Mouse (Mus musculus) hindbrain, embryonic 11.5 days (tissue): ENCODE results near the gene Kdm2b. TPM values are rescaled to one million over a fixed set of nuclear protein-coding genes. Genes with fewer than 3 reads are reported as not detected.

ENCODE experiments used
- ATAC-seq: fragments of 200-750 bp; cut with Nextera tagmentation; 2 replicates; pipeline ENCODE4 v1.8.0; 2017; ENCODE audit warnings: mild to moderate bottlenecking, moderate TSS enrichment, moderate library complexity; ENCODE audit not compliant: low FRiP score
- DNase-seq: peaks from one replicate; pipeline ENCODE4 v3.0.0-alpha.2; 2015; ENCODE audit warnings: low spot score
- H3K27ac ChIP-seq: fragments of 300-500 bp; sonication (generic); 2 replicates; pipeline ENCODE4 v1.5.1; 2014; ENCODE audit warnings: mild to moderate bottlenecking, low read depth, low read length
- H3K27me3 ChIP-seq: fragments of 300-500 bp; sonication (generic); 2 replicates; pipeline ENCODE4 v1.6.1; 2014; ENCODE audit warnings: mild to moderate bottlenecking, low read length, moderate library complexity, mixed read lengths; ENCODE audit not compliant: control insufficient read depth, insufficient read depth
- H3K36me3 ChIP-seq: fragments of 300-500 bp; sonication (generic); 2 replicates; pipeline ENCODE4 v1.6.1; 2014; ENCODE audit warnings: mild to moderate bottlenecking, low read length, moderate library complexity, mixed read lengths; ENCODE audit not compliant: control insufficient read depth, insufficient read depth
- H3K4me1 ChIP-seq: fragments of 300-500 bp; sonication (generic); replicated peaks from 2 replicates; pipeline ENCODE4 v1.6.1; 2014; ENCODE audit warnings: low read length, mixed read lengths; ENCODE audit not compliant: control insufficient read depth, insufficient read depth
- H3K4me2 ChIP-seq: fragments of 300-500 bp; sonication (generic); replicated peaks from 2 replicates; pipeline ENCODE4 v1.6.1; 2014; ENCODE audit warnings: mild to moderate bottlenecking, low read depth, low read length
- H3K4me3 ChIP-seq: fragments of 300-500 bp; sonication (generic); 2 replicates; pipeline ENCODE4 v1.5.1; 2014; ENCODE audit warnings: low read depth, low read length
- H3K9ac ChIP-seq: fragments of 300-500 bp; sonication (generic); 2 replicates; pipeline ENCODE4 v1.6.1; 2014; ENCODE audit warnings: low read depth, low read length
- H3K9me3 ChIP-seq: fragments of 300-500 bp; sonication (generic); 2 replicates; pipeline ENCODE4 v1.6.1; 2016; ENCODE audit warnings: low read length; ENCODE audit not compliant: control insufficient read depth
- WGBS: fragments of 180-500 bp; shearing (Covaris S2); extraction: QIAGEN DNeasy Blood & Tissue Kit; methylation state at CpG from one replicate; pipeline ENCODE4 v1.1.7; 2014; 5-methylcytosine and 5-hydroxymethylcytosine counted together
- polyA plus RNA-seq: library from polyadenylated mRNA; unstranded; fragments of >200 nt; fragmentation: Nextera tagmentation; extraction: Ambion mirVana; gene quantifications from 2 replicates; pipeline ENCODE4 v1.2.1, GENCODE M21; 2014

Gene Kdm2b
- polyA plus RNA-seq, 1 experiment from 2014 or later, result 67.6 TPM

DNA sequence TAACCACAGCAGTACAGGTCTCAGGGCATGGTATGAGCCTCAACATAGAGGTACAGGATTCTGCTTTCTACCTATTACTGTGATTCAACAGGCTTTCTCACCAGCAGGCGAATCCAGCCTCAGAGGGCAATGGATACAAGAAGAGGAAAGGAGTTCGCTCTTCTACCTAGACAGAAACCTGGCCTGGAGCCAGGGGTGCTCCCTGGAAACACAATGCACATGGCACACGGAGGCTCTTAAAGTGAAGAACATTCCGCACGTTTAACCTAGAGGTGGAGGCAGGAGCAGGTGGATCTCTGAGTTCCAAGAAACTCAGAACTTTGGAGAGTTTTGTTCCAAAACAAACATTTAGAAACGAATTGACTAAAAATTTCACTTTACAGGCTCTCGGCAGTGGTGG lies 58.6 kb downstream of the Kdm2b start:
- WGBS, result 93% methylated on average over 7 of the region's 7 CpGs
- H3K4me2 ChIP-seq, result no peak overlapping the region
- no peaks in the 10 kb centered on the region for H3K4me1 ChIP-seq
- no peak overlapping the region for H3K9ac ChIP-seq
- DNase-seq (no peak), ATAC-seq (no peak)
- peaks cover 3% of the 10 kb centered on the region; the same call in 1 of the 2 replicates for H3K36me3 ChIP-seq
- H3K4me3 ChIP-seq, result no peak overlapping the region
- H3K9me3 ChIP-seq, result no peaks in the 10 kb centered on the region
- no peak overlapping the region for H3K27ac ChIP-seq
- no peaks in the 10 kb centered on the region for H3K27me3 ChIP-seq

- Histone ChIP-seq H3K4me1 (no peaks in the 10 kb centered on the region), H3K9me3 (no peaks in the 10 kb centered on the region), H3K4me2 (no peak overlapping the region), H3K27me3 (no peaks in the 10 kb centered on the region), H3K36me3 (peaks cover 3% of the 10 kb centered on the region; the same call in 1 of the 2 replicates), H3K27ac (no peak overlapping the region), H3K4me3 (no peak overlapping the region), H3K9ac (no peak overlapping the region)
- 81% methylated on average over 3 of the region's 3 CpGs for WGBS
- no peak for DNase-seq
- ATAC-seq, result no peak
These were observed 61.3 kb downstream of the Kdm2b start for GRCm38 (mm10) chr5:122928293-122928692.

DNA sequence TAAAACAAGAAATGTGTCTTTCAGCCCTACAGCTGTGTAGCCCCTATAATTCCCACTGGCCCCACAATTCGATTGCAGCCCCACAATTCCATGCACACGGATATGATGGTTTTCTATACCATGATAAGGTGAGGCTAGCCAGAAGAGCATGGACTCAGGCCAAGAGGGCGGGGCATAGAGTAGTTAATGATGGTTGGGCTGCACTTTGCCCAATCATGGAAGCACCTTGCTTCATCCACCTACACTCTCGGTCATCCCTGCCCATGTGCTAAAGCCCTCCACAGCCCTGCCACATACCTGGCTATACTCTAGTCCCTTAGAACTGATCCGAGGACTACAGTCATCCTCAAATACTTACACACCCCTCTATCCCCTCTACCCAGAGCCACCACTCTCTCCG lies 61.9 kb downstream of the Kdm2b start:
- ATAC-seq (no peak), DNase-seq (no peak)
- Histone ChIP-seq H3K27ac (no peak overlapping the region), H3K4me1 (no peaks in the 10 kb centered on the region), H3K9me3 (no peaks in the 10 kb centered on the region), H3K9ac (no peak overlapping the region), H3K4me2 (no peak overlapping the region), H3K27me3 (no peaks in the 10 kb centered on the region), H3K36me3 (peaks cover 3% of the 10 kb centered on the region; the same call in 1 of the 2 replicates), H3K4me3 (no peak overlapping the region)
- 92% methylated on average over 6 of the region's 6 CpGs for WGBS

GRCm38 (mm10) chr5:122927092-122927491 lies 62.5 kb downstream of the Kdm2b start:
- no peak for ATAC-seq
- Histone ChIP-seq H3K36me3 (peaks cover under 1% of the 10 kb centered on the region; the same call in 1 of the 2 replicates), H3K4me3 (no peak overlapping the region), H3K4me1 (no peaks in the 10 kb centered on the region), H3K27ac (no peak overlapping the region), H3K9me3 (no peaks in the 10 kb centered on the region), H3K4me2 (no peak overlapping the region), H3K9ac (no peak overlapping the region), H3K27me3 (no peaks in the 10 kb centered on the region)
- 83% methylated on average over 8 of the region's 8 CpGs for WGBS
- DNase-seq, result no peak

GRCm38 (mm10) chr5:122926341-122926740 lies 63.3 kb downstream of the Kdm2b start:
- no peak overlapping the region for H3K4me3 ChIP-seq
- H3K27me3 ChIP-seq, result no peaks in the 10 kb centered on the region
- H3K9ac ChIP-seq, result no peak overlapping the region
- no peaks in the 10 kb centered on the region for H3K36me3 ChIP-seq
- H3K27ac ChIP-seq, result no peak overlapping the region
- WGBS, result 87% methylated on average over 3 of the region's 3 CpGs
- H3K4me1 ChIP-seq, result no peaks in the 10 kb centered on the region
- DNase-seq (no peak), ATAC-seq (no peak)
- H3K9me3 ChIP-seq, result no peaks in the 10 kb centered on the region
- H3K4me2 ChIP-seq, result no peak overlapping the region

DNA sequence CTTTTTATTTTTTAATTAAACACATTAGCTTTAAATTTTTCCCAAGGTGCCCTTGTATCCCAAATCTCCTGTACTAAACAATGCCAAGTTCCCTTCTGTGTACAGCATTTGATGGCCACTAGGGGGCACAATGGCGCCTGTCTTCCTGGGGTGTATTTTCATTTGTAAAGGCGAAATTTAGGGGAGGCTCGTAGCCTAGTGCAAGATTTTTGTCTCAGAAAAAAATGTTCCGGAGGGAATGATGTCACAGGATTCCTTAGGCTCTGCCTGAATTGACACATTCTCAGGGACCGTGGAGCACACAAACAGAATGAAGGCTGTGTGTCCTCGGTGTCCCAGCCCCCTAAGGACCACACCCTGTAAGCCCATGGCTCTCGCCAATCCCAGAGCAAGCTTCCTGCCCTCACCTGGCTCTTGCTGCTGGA lies 64.1 kb downstream of the Kdm2b start:
- no peak overlapping the region for H3K27ac ChIP-seq
- H3K36me3 ChIP-seq, result no peaks in the 10 kb centered on the region
- ATAC-seq, result no peak
- no peaks in the 10 kb centered on the region for H3K9me3 ChIP-seq
- H3K27me3 ChIP-seq, result no peaks in the 10 kb centered on the region
- 50% methylated on average over 7 of the region's 7 CpGs for WGBS
- DNase-seq, result peak; percentile 78
- H3K9ac ChIP-seq, result no peak overlapping the region
- H3K4me2 ChIP-seq, result no peak overlapping the region
- H3K4me3 ChIP-seq, result no peak overlapping the region
- H3K4me1 ChIP-seq, result no peaks in the 10 kb centered on the region

DNA sequence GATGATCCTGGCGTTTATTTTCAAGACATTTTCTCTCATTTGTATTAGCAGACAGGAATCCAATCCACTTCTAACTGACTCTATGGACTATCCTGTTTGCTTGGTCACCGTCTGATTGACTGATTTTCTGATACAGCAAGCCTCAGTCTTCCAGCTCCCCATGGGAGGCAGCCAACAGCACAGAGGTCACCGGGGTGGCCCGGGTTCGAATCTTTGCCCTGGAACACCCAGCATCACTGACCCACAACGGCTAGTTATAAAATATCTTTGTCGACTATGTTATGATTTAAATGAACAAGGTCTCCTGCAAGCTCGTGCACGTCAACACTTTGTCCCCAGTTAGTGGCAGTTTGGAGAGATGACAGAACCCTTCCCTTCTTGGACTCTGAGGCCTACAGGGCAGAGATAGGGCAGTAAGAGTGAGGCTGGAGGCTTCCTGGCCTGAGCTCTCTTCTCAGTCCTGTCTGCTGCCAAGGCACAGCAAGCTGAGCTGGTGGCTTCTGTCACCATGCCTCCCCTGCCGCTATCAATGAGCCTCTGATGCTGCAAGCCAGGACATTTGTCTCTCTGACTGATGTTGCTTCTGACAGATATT lies 65.7 kb downstream of the Kdm2b start:
- 91% methylated on average over 10 of the region's 10 CpGs for WGBS

GRCm38 (mm10) chr5:122921941-122922340 lies 67.7 kb downstream of the Kdm2b start:
- Histone ChIP-seq H3K27ac (no peak overlapping the region), H3K4me3 (no peak overlapping the region), H3K36me3 (no peaks in the 10 kb centered on the region), H3K9ac (no peak overlapping the region), H3K4me1 (no peaks in the 10 kb centered on the region), H3K4me2 (no peak overlapping the region), H3K27me3 (no peaks in the 10 kb centered on the region), H3K9me3 (no peaks in the 10 kb centered on the region)
- 89% methylated on average over 8 of the region's 8 CpGs for WGBS
- no peak for DNase-seq
- no peak for ATAC-seq

More for the DNA sequence above, 65.7 kb downstream of the Kdm2b start:
- Histone ChIP-seq H3K9me3 (no peaks in the 10 kb centered on the region), H3K27me3 (no peaks in the 10 kb centered on the region), H3K4me3 (no peak overlapping the region), H3K9ac (no peak overlapping the region), H3K36me3 (no peaks in the 10 kb centered on the region), H3K4me2 (no peak overlapping the region), H3K27ac (no peak overlapping the region), H3K4me1 (no peaks in the 10 kb centered on the region)
- ATAC-seq (no peak), DNase-seq (no peak)

DNA sequence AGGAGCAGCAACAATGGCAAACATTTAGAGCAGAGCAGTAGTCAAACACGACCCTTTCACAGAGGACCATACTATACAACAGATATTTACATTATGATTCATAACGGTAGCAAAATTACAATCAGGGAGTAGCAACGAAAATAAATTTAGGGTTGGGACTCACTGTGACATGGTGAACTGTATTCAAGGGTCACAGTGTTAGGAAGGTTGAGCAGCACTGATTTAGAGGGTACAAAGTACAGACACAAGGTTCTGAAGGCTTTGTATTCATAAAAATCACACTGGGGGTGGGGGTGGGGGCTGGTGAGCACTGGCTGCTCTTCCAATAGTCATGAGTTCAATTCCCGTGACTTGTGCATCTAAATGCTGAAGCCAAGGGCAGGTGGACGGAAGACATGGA lies 69.1 kb downstream of the Kdm2b start:
- H3K36me3 ChIP-seq, result no peaks in the 10 kb centered on the region
- DNase-seq, result no peak
- H3K4me1 ChIP-seq, result no peaks in the 10 kb centered on the region
- 87% methylated on average over 5 of the region's 5 CpGs for WGBS
- no peak overlapping the region for H3K27ac ChIP-seq
- H3K9me3 ChIP-seq, result no peaks in the 10 kb centered on the region
- no peaks in the 10 kb centered on the region for H3K27me3 ChIP-seq
- H3K4me2 ChIP-seq, result no peak overlapping the region
- no peak overlapping the region for H3K9ac ChIP-seq
- ATAC-seq, result no peak
- no peak overlapping the region for H3K4me3 ChIP-seq
